ENCODE assay signal across 22 mouse cellular contexts in genomic region chr10:16580200-16580599, GRCm38 (mm10).
DNase-seq lines count a peak whose midpoint lies in the region; ATAC-seq and TF ChIP-seq lines count a peak whose summit lies in the region.
"Had no signal": no experiment of that assay in that cellular context is flagged by ENCODE, and none has a peak within 500 bp of the region (broad histone marks: within the 10 kb centered on the region; RNA-seq: fewer than 3 reads in every experiment).

No protein-coding gene starts in this region.

- WGBS in forebrain, embryonic 14.5 days = 30% methylated on average over 3 of the region's 3 CpGs
- WGBS in forebrain, embryonic 10.5 days = 86% methylated on average over 3 of the region's 3 CpGs
- WGBS in forebrain, postnatal 0 days = 36% methylated on average over 3 of the region's 3 CpGs
- WGBS in forebrain, embryonic 15.5 days = 30% methylated on average over 3 of the region's 3 CpGs

- peak; percentile 16 for DNase-seq in forebrain, embryonic 14.5 days (ENCODE audit: low spot score)
- no peak for DNase-seq in forebrain, embryonic 10.5 days (ENCODE audit: extremely low spot score, low spot score)
- no peak for DNase-seq in forebrain, postnatal 0 days
- peak; percentile 13 for DNase-seq in Muller cell, postnatal 12 days (ENCODE audit: inconsistent ontology term)
- DNase-seq in brain, adult 2 months (ENCODE audit: low read depth, low spot score) = peak; percentile 33
- no peak for DNase-seq in urinary bladder, postnatal 4 days (ENCODE audit: low spot score in 2 of 2)
- DNase-seq in embryo, embryonic 9.5 days (ENCODE audit: extremely low spot score) = no peak
- DNase-seq: adrenal gland, adult 2 months; adrenal gland, postnatal 10 days; adrenal gland, postnatal 25 days; cerebellum, adult 11 months; cerebellum, adult 18-20 months; cerebellum, adult 8-10 months; cerebellum, adult 9-11 months; cerebellum, postnatal 14 days; cerebellum, postnatal 36 days; embryo, embryonic 11 days; gastrocnemius, postnatal 14 days had no signal

- no peaks in the 10 kb centered on the region for H3K9me3 ChIP-seq in forebrain, embryonic 14.5 days (replicated peaks; ENCODE audit: control insufficient read depth, low read length)
- H3K9me3 ChIP-seq in forebrain, embryonic 10.5 days = no peaks in the 10 kb centered on the region
- H3K9me3 ChIP-seq in forebrain, postnatal 0 days (ENCODE audit: low read length) = no peaks in the 10 kb centered on the region
- H3K9me3 ChIP-seq in forebrain, embryonic 15.5 days = no peaks in the 10 kb centered on the region
- H3K9me3 ChIP-seq: embryonic facial prominence, embryonic 10.5 days; embryonic facial prominence, embryonic 12.5 days had no signal

- H3K9ac ChIP-seq in forebrain, embryonic 14.5 days (ENCODE audit: low read length) = no peak overlapping the region
- no peak overlapping the region for H3K9ac ChIP-seq in forebrain, postnatal 0 days
- no peak overlapping the region for H3K9ac ChIP-seq in forebrain, embryonic 15.5 days (replicated peaks)
- H3K9ac ChIP-seq: embryonic facial prominence, embryonic 12.5 days had no signal

- TF ChIP-seq CTCF in forebrain, postnatal 0 days (IDR thresholded peaks at IDR 0.05; ENCODE audit: low read depth) = no peak

- no peak overlapping the region for H3K4me2 ChIP-seq in forebrain, embryonic 14.5 days (ENCODE audit: low read length)
- H3K4me2 ChIP-seq in forebrain, postnatal 0 days (ENCODE audit: low read depth) = no peak overlapping the region
- H3K4me2 ChIP-seq in forebrain, embryonic 15.5 days (replicated peaks) = no peak overlapping the region
- H3K4me2 ChIP-seq: embryonic facial prominence, embryonic 12.5 days had no signal

- no peaks in the 10 kb centered on the region for H3K36me3 ChIP-seq in forebrain, embryonic 14.5 days (ENCODE audit: control insufficient read depth, insufficient read depth, low read length)
- no peaks in the 10 kb centered on the region for H3K36me3 ChIP-seq in forebrain, embryonic 10.5 days (replicated peaks)
- no peaks in the 10 kb centered on the region for H3K36me3 ChIP-seq in forebrain, postnatal 0 days (ENCODE audit: insufficient read depth)
- H3K36me3 ChIP-seq in forebrain, embryonic 15.5 days = no peaks in the 10 kb centered on the region
- H3K36me3 ChIP-seq: embryonic facial prominence, embryonic 10.5 days; embryonic facial prominence, embryonic 12.5 days had no signal

- no peak for ATAC-seq in forebrain, embryonic 14.5 days
- peak; percentile 55; the same call in 1 of the 2 replicates for ATAC-seq in forebrain, postnatal 0 days
- ATAC-seq in forebrain, embryonic 15.5 days (replicated peaks) = no peak
- ATAC-seq: Patski had no signal

- no peak overlapping the region for H3K4me3 ChIP-seq in forebrain, embryonic 14.5 days (ENCODE audit: low read depth, low read length)
- no peak overlapping the region for H3K4me3 ChIP-seq in forebrain, embryonic 10.5 days
- H3K4me3 ChIP-seq in forebrain, postnatal 0 days (ENCODE audit: low read depth, low read length) = no peak overlapping the region
- no peak overlapping the region for H3K4me3 ChIP-seq in forebrain, embryonic 15.5 days
- H3K4me3 ChIP-seq: embryonic facial prominence, embryonic 10.5 days; embryonic facial prominence, embryonic 12.5 days had no signal

- no peak overlapping the region for H3K27ac ChIP-seq in forebrain, embryonic 14.5 days (ENCODE audit: low read depth, low read length)
- H3K27ac ChIP-seq in forebrain, embryonic 10.5 days = no peak overlapping the region
- H3K27ac ChIP-seq in forebrain, postnatal 0 days (ENCODE audit: low read depth, low read length) = no peak overlapping the region
- no peak overlapping the region for H3K27ac ChIP-seq in forebrain, embryonic 15.5 days (replicated peaks)
- H3K27ac ChIP-seq: embryonic facial prominence, embryonic 10.5 days; embryonic facial prominence, embryonic 12.5 days had no signal

- no peaks in the 10 kb centered on the region; the same call in 1 of the 2 replicates for H3K4me1 ChIP-seq in forebrain, embryonic 14.5 days (ENCODE audit: control insufficient read depth, insufficient read depth, low read length)
- no peaks in the 10 kb centered on the region for H3K4me1 ChIP-seq in forebrain, embryonic 10.5 days
- no peaks in the 10 kb centered on the region for H3K4me1 ChIP-seq in forebrain, postnatal 0 days (ENCODE audit: insufficient read depth)
- H3K4me1 ChIP-seq in forebrain, embryonic 15.5 days = no peaks in the 10 kb centered on the region
- H3K4me1 ChIP-seq: embryonic facial prominence, embryonic 10.5 days; embryonic facial prominence, embryonic 12.5 days had no signal

- H3K27me3 ChIP-seq in forebrain, embryonic 14.5 days (replicated peaks; ENCODE audit: control insufficient read depth, insufficient read depth, low read length) = no peaks in the 10 kb centered on the region
- H3K27me3 ChIP-seq in forebrain, embryonic 10.5 days (ENCODE audit: poor library complexity, severe bottlenecking) = no peaks in the 10 kb centered on the region
- no peaks in the 10 kb centered on the region for H3K27me3 ChIP-seq in forebrain, postnatal 0 days (ENCODE audit: insufficient read depth, low read length)
- no peaks in the 10 kb centered on the region for H3K27me3 ChIP-seq in forebrain, embryonic 15.5 days
- H3K27me3 ChIP-seq: embryonic facial prominence, embryonic 12.5 days; Patski had no signal

Comparison
In these comparisons a context has a peak if more than half of its experiments do, and no peak if none do; other contexts are left out.
1. DNase-seq: peak in forebrain, embryonic 14.5 days (single experiment), Muller cell, postnatal 12 days (single experiment) and brain, adult 2 months (single experiment); none in forebrain, embryonic 10.5 days (single experiment), forebrain, postnatal 0 days (single experiment), urinary bladder, postnatal 4 days (0 of 2) and embryo, embryonic 9.5 days (single experiment).